Mouse (Mus musculus) neural tube, embryonic 11.5 days (tissue): Measurements from ENCODE around the gene Myh9. TPM values are rescaled to one million over a fixed set of nuclear protein-coding genes. Genes with fewer than 3 reads are reported as not detected.
A peak's percentile ranks its signal among the peaks of the same experiment; 100 is the strongest.

Experiments used
- ATAC-seq: fragments of 200-750 bp; cut with Nextera tagmentation; 2 replicates; pipeline ENCODE4 v1.8.0; 2017; ENCODE audit warnings: moderate number of reproducible peaks, mild to moderate bottlenecking, moderate TSS enrichment, moderate library complexity; ENCODE audit not compliant: insufficient read depth, low FRiP score, low TSS enrichment
- DNase-seq: peaks from one replicate; pipeline ENCODE4 v3.0.0-alpha.2; 2015; ENCODE audit warnings: low spot score
- H3K27ac ChIP-seq: fragments of 300-500 bp; sonication (generic); 2 replicates; pipeline ENCODE4 v1.5.1; 2014; ENCODE audit warnings: low read depth, mild to moderate bottlenecking, low read length
- H3K27me3 ChIP-seq: fragments of 300-500 bp; sonication (generic); 2 replicates; pipeline ENCODE4 v1.6.1; 2014; ENCODE audit warnings: mild to moderate bottlenecking, low read length, mixed read lengths; ENCODE audit not compliant: control insufficient read depth, insufficient read depth
- H3K36me3 ChIP-seq: fragments of 300-500 bp; sonication (generic); 2 replicates; pipeline ENCODE4 v1.6.1; 2014; ENCODE audit warnings: mild to moderate bottlenecking, low read length, moderate library complexity, mixed read lengths; ENCODE audit not compliant: control insufficient read depth, insufficient read depth
- H3K4me1 ChIP-seq: fragments of 300-500 bp; sonication (generic); 2 replicates; pipeline ENCODE4 v1.6.1; 2014; ENCODE audit warnings: low read length, mixed read lengths; ENCODE audit not compliant: control insufficient read depth, insufficient read depth
- H3K4me2 ChIP-seq: fragments of 300-500 bp; sonication (generic); 2 replicates; pipeline ENCODE4 v1.6.1; 2014; ENCODE audit warnings: low read depth, mild to moderate bottlenecking, moderate library complexity
- H3K4me3 ChIP-seq: fragments of 300-500 bp; sonication (generic); 2 replicates; pipeline ENCODE4 v1.5.1; 2014; ENCODE audit warnings: low read depth, low read length
- H3K9ac ChIP-seq: fragments of 300-500 bp; sonication (generic); 2 replicates; pipeline ENCODE4 v1.6.1; 2014; ENCODE audit warnings: mild to moderate bottlenecking, low read length
- H3K9me3 ChIP-seq: fragments of 300-500 bp; sonication (generic); 2 replicates; pipeline ENCODE4 v1.6.1; 2016; ENCODE audit warnings: low read length; ENCODE audit not compliant: control insufficient read depth
- WGBS: fragments of 180-500 bp; shearing (Covaris S2); extraction: QIAGEN DNeasy Blood & Tissue Kit; methylation state at CpG from one replicate; pipeline ENCODE4 v1.1.7; 2014; 5-methylcytosine and 5-hydroxymethylcytosine counted together
- polyA plus RNA-seq: library from polyadenylated mRNA; unstranded; fragments of >200 nt; fragmentation: Nextera tagmentation; extraction: Ambion mirVana; gene quantifications from 2 replicates; pipeline ENCODE4 v1.2.1, GENCODE M21; 2014

The Myh9 gene
- 24.5 and 25.3 TPM in 2 replicates for polyA plus RNA-seq

DNA sequence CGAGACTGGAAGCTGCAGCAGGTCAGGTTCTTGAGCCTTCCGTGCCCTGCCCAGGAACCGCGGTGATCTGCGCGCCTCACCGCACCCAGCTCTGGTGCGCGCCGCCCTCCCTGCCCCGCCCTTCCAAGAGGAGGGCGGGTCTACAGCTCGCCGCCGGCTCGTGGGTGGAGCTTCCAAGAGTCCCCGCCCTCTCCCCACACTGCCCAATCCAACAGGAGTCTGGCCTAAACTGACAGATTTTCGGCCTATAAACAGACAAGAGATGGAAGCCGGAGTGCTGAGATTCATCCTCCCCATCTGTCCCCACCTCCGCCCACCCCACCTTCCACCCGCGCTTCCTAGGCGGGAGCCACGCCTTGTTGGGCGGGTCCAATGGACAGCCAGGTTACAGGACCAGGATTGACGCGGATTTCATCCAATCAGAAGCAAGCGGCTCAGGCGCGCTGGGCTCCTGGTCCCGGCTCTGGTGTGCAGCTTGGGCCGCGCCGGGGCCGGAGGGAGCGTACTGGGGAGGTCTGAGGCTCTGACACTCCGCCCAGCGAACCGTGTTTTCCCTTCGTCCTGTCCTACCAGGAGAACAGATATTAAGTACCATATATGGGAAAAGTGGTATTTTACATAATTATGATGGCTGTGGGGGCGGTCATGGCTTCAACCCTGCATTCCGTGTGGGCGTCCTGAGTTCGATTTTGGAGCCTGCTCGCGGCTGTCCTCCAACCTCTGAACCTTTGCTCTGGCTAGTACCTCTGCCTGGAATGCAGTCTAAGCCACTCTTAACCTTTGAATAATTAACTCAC, at the start of gene Myh9:
Gene Myh9, minus strand, starts transcription at position 129 of the 797 bp plus-strand sequence.
- Histone ChIP-seq H3K9ac (peak within 1 kb of the TSS; percentile 78), H3K36me3 (no peaks in the 10 kb centered on the region), H3K27me3 (no peaks in the 10 kb centered on the region), H3K9me3 (no peaks in the 10 kb centered on the region), H3K4me1 (peaks cover 23% of the 10 kb centered on the region), H3K4me2 (peak within 1 kb of the TSS; percentile 90), H3K4me3 (peak within 1 kb of the TSS; percentile 90), H3K27ac (peak within 1 kb of the TSS; percentile 68)
- WGBS: 0% methylated on average over 41 of the region's 46 CpGs
- ATAC-seq (peak; percentile 97), DNase-seq (peak; percentile 99)

DNA sequence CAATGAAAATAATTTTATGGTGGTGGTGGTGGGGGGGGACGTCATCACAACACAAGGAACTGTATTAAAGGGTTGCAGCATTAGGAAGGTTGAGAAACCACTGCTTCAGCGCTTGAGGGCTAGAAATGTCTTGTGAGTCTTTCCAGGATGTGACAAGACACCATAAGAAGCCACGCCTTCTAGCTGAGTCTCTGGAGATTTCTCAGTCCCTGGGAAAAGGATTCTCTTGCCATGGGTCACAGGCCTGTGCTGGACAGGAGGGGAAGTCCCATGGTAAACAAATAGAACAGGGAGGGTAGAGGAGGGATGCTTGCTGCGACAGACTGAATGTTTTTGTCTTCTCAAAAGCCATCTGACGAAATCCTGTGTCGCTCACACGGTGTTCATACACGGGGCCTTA, 49.8 kb upstream of the Myh9 start:
- 86% methylated on average over 8 of the region's 8 CpGs for WGBS
- Histone ChIP-seq H3K4me1 (no peaks in the 10 kb centered on the region), H3K4me3 (no peak overlapping the region), H3K27ac (no peak overlapping the region), H3K36me3 (no peaks in the 10 kb centered on the region), H3K9ac (no peak overlapping the region), H3K9me3 (no peaks in the 10 kb centered on the region), H3K27me3 (no peaks in the 10 kb centered on the region), H3K4me2 (no peak overlapping the region)
- DNase-seq (peak; percentile 6), ATAC-seq (no peak)

DNA sequence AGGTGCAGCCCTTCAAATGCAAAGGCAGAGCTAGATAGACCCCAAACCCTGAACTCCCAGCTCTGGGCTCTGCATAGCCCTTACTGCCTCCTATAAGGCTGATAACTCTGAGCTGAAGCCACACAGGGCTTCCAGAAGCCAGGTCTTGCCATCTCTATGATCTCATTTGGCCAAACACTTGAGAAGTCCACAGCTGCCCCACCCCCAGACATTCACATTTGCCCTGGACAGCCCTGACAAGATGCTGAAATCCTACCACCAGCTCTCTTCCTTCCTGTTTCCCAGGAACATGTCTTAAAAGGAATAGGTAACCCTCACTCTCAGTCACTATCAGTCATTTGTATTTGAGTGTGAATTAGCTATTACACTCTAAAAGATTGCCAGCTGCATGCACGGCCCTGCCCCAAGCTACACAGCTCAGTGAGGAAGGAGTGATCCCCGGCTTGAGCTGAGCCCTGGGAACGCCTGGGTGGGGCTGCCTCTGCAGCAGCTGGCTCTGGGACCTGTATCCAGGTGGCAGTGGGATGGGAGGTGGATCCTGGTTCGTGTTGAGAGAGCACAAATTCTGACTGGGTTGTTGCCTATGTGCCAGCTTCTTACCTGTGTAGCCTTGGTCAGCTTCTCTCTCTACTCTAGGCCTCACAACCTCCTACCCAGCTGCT, 47.9 kb upstream of the Myh9 start:
- no peak overlapping the region for H3K9ac ChIP-seq
- H3K27ac ChIP-seq: no peak overlapping the region
- no peaks in the 10 kb centered on the region for H3K27me3 ChIP-seq
- no peak for DNase-seq
- 41% methylated on average over 4 of the region's 4 CpGs for WGBS
- no peak overlapping the region for H3K4me2 ChIP-seq
- no peak for ATAC-seq
- H3K4me1 ChIP-seq: no peaks in the 10 kb centered on the region
- no peaks in the 10 kb centered on the region for H3K9me3 ChIP-seq
- no peak overlapping the region for H3K4me3 ChIP-seq
- H3K36me3 ChIP-seq: no peaks in the 10 kb centered on the region

DNA sequence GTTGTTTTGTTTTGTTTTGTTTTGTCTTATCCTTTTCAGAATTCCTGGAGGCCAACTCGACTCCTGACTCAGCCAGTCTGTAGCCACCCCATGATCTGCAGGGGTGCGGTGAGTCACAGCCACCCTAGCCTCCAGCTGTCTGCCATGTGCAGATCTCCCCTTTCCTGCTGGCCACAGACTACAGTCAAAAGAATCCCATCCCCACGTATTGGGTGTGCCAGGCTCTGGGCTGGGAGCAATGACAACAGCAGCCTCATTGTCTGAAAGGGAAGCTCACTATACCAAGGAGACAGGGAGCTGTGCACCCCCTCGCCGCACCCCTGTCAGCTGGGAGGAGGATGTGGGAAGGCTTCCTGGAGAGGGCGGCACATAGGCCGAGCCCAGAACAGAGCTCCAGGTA, 46.3 kb upstream of the Myh9 start:
- ATAC-seq (no peak), DNase-seq (no peak)
- no peaks in the 10 kb centered on the region for H3K27me3 ChIP-seq
- H3K27ac ChIP-seq: no peak overlapping the region
- no peaks in the 10 kb centered on the region for H3K9me3 ChIP-seq
- H3K9ac ChIP-seq: no peak overlapping the region
- no peaks in the 10 kb centered on the region for H3K4me1 ChIP-seq
- H3K4me3 ChIP-seq: no peak overlapping the region
- 68% methylated on average over 7 of the region's 7 CpGs for WGBS
- no peak overlapping the region for H3K4me2 ChIP-seq
- no peaks in the 10 kb centered on the region for H3K36me3 ChIP-seq

DNA sequence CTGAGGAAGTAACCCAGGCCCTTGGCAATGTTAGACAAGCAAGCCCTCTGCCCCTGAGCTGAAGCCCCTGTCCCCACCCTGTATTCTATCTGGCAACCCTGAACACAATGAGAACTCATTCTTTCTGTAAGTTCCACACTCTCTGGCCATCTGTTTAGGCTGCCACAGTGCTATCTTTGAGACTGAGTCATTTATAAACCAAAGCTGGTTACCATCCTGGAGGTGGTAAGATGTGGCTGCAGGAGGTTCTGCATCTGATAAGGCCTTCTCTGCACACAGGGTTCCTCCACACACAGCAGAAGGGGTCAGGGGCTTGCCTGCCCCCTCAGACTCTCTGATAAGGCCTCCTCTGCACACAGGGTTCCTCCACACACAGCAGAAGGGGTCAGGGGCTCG, 45.1 kb upstream of the Myh9 start:
- ATAC-seq: no peak
- no peaks in the 10 kb centered on the region for H3K27me3 ChIP-seq
- DNase-seq: no peak
- H3K36me3 ChIP-seq: no peaks in the 10 kb centered on the region
- H3K4me1 ChIP-seq: no peaks in the 10 kb centered on the region
- no peak overlapping the region for H3K9ac ChIP-seq
- H3K27ac ChIP-seq: no peak overlapping the region
- no peak overlapping the region for H3K4me3 ChIP-seq
- H3K4me2 ChIP-seq: no peak overlapping the region
- 50% methylated on average over 1 of the region's 1 CpGs for WGBS
- H3K9me3 ChIP-seq: no peaks in the 10 kb centered on the region

DNA sequence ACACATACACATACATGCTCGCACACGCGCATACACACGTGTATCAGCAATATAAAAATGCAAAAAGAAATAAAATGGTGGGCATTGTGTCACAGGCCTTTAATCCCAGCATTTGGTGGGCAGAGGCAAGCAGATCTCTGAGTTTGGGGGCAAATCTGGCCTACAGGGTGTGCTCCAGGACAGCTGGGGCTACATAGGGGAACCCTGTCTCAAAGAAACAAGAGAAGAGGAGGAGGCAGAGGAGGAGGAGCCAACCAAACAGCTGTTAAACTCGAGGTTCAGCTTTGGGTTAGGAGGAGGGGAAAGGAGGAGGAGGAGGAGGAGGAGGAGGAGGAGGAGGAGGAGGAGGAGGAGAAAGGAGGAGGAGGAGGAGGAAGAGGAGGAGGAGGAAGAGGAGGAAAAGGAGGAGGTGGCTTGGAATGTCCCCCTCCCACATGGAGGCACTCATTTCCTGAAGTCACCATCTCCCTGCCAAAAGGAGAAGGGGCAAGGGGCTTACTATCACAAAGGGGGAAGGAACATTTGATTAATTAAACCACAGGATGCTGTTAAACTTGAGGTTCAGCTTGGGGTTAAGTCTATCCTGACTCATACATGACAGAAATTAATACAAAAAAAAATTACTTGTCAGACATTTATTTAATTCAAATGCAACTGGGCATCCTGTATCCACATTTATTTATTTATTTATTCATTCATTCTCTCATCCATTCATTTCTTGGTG, 44.6 kb upstream of the Myh9 start:
- Histone ChIP-seq H3K9me3 (no peaks in the 10 kb centered on the region), H3K4me3 (no peak overlapping the region), H3K4me1 (no peaks in the 10 kb centered on the region), H3K4me2 (no peak overlapping the region), H3K27me3 (no peaks in the 10 kb centered on the region), H3K36me3 (no peaks in the 10 kb centered on the region), H3K9ac (no peak overlapping the region), H3K27ac (no peak overlapping the region)
- DNase-seq (no peak), ATAC-seq (no peak)
- WGBS: 93% methylated on average over 4 of the region's 5 CpGs

DNA sequence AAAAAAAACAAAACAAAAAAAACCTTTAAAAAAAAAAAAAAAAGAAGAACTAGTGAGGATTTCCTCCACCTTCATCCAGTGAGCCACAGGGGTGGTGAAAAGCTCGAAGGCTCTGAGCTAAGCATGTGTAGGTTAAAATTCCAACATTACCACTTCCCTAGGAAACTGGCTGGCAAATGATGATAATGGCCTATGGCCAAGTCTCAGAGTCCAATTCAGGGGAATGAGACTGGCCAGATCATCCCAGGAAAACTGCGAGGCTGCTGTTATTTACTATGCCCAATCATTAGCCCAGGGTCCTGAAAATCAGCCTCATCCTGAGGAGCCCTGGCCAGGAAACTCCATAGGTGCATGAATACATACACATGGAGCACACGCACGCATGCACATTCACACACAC, 44.0 kb upstream of the Myh9 start:
- Histone ChIP-seq H3K36me3 (no peaks in the 10 kb centered on the region), H3K4me3 (no peak overlapping the region), H3K27me3 (no peaks in the 10 kb centered on the region), H3K9ac (no peak overlapping the region), H3K9me3 (no peaks in the 10 kb centered on the region), H3K27ac (no peak overlapping the region), H3K4me1 (no peaks in the 10 kb centered on the region), H3K4me2 (no peak overlapping the region)
- ATAC-seq (no peak), DNase-seq (no peak)
- 94% methylated on average over 4 of the region's 4 CpGs for WGBS

DNA sequence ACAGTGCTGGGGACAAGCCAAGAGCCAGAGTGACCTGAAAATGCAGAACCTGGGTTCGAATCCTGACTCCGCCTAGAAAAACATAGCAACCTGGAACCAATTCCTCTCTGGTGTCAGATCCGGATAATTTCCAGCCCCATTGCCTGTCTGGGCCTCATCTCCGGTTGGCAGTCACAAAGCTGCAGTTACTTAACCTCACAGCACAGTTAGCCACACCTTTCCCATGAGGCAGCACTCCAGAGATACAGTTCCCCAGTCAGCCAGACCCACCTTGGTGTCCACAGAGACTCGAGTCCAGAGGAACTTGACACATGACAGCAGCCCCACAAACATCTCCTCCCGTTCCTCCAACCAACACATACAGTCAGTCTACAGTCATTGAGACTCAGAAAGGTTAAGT, 43.2 kb upstream of the Myh9 start:
- no peaks in the 10 kb centered on the region for H3K36me3 ChIP-seq
- 92% methylated on average over 6 of the region's 6 CpGs for WGBS
- no peaks in the 10 kb centered on the region for H3K4me1 ChIP-seq
- ATAC-seq: no peak
- H3K27me3 ChIP-seq: no peaks in the 10 kb centered on the region
- H3K27ac ChIP-seq: no peak overlapping the region
- no peak overlapping the region for H3K4me3 ChIP-seq
- H3K4me2 ChIP-seq: no peak overlapping the region
- DNase-seq: no peak
- no peaks in the 10 kb centered on the region for H3K9me3 ChIP-seq
- no peak overlapping the region for H3K9ac ChIP-seq
